Mouse (Mus musculus): Measurements from ENCODE around the gene Vill. TPM values are rescaled to one million over a fixed set of nuclear protein-coding genes. Genes with fewer than 3 reads are reported as not detected.

Vill gene
- polyA plus RNA-seq, 1 experiment: 37.0 TPM

DNA sequence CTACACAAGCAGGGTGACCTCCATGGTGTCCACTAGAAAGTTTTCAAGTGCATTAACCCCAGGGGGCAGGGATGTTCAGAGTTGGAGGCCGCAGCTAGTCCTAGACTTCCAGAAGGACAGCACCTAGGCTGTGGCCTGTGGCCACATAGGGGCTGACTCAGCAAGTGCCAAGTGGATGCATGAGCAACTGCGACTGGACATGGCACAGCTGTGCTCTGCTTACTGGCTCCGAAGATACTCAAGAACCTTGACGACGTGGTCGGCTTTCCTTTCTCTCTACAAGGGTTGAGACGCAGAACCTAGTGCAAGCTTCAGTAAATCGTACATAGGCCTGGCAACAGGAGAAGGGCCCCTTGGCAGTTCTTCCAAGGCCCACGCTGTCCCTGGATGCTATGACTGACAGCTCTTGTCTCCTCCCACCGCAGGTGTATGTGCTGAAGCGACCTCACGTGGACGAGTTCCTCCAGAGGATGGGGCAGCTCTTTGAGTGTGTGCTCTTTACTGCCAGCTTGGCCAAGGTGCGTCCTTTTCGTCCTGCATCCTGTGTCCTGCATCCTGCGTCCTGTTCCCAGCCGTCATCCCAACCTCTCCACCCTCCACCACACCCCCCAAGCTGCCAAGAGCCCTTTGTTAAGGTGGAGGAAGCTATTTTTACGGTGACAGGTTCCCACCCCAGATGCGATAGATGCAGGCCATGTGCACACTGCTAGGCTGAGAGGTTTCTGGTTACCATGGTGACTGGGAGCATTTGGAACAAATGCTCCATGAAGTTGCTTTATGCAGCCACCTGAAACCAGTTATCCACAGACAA lies 19.3 kb upstream of the Vill start:
- no peak overlapping the region for H3K9ac ChIP-seq (ENCODE audit: low read depth, poor library complexity, severe bottlenecking)
- no peaks in the 10 kb centered on the region for H3K27me3 ChIP-seq (ENCODE audit: control insufficient read depth, insufficient read depth, low read length, poor library complexity, severe bottlenecking)
- no peaks in the 10 kb centered on the region for H3K4me1 ChIP-seq (ENCODE audit: control insufficient read depth, insufficient read depth, low read length)
- no peaks in the 10 kb centered on the region for H3K9me3 ChIP-seq (replicated peaks; ENCODE audit: control insufficient read depth, insufficient read depth, low read length, poor library complexity, severe bottlenecking)
- no peak overlapping the region for H3K27ac ChIP-seq (ENCODE audit: insufficient read depth, low read length)
- no peak for TF ChIP-seq POLR2A (IDR thresholded peaks at IDR 0.05; ENCODE audit: insufficient read depth, low read length)
- TF ChIP-seq EP300 (IDR thresholded peaks at IDR 0.05; ENCODE audit: insufficient read depth, low read depth, low read length): no peak
- TF ChIP-seq CTCF (IDR thresholded peaks at IDR 0.05; ENCODE audit: low read depth, low read length): no peak
- H3K36me3 ChIP-seq (ENCODE audit: control insufficient read depth, insufficient read depth, low read length, poor library complexity, severe bottlenecking): no peaks in the 10 kb centered on the region
- no peak overlapping the region for H3K4me3 ChIP-seq (ENCODE audit: low read depth, low read length)

DNA sequence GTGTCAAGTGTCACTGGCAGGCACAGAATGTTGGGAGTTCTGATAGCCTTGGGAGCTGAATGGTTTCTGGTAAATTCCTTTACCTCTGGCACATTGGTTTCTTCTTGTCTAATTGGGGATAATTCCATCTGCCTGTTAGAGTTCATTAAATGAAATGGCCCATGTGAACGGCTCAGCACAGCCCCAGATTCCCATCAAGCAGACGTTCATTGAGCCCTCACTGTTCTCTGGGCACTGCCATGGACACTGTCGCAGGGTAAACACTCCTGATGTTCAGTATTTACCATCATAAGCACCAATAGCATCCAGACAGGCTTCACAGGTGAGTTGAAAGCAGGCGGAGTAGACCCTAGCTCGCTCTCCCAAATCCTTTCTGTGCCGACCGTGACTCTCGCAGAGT lies 18.5 kb upstream of the Vill start:
- no peaks in the 10 kb centered on the region for H3K36me3 ChIP-seq (ENCODE audit: control insufficient read depth, insufficient read depth, low read length, poor library complexity, severe bottlenecking)
- no peaks in the 10 kb centered on the region for H3K4me1 ChIP-seq (ENCODE audit: control insufficient read depth, insufficient read depth, low read length)
- no peak overlapping the region for H3K27ac ChIP-seq (ENCODE audit: insufficient read depth, low read length)

DNA sequence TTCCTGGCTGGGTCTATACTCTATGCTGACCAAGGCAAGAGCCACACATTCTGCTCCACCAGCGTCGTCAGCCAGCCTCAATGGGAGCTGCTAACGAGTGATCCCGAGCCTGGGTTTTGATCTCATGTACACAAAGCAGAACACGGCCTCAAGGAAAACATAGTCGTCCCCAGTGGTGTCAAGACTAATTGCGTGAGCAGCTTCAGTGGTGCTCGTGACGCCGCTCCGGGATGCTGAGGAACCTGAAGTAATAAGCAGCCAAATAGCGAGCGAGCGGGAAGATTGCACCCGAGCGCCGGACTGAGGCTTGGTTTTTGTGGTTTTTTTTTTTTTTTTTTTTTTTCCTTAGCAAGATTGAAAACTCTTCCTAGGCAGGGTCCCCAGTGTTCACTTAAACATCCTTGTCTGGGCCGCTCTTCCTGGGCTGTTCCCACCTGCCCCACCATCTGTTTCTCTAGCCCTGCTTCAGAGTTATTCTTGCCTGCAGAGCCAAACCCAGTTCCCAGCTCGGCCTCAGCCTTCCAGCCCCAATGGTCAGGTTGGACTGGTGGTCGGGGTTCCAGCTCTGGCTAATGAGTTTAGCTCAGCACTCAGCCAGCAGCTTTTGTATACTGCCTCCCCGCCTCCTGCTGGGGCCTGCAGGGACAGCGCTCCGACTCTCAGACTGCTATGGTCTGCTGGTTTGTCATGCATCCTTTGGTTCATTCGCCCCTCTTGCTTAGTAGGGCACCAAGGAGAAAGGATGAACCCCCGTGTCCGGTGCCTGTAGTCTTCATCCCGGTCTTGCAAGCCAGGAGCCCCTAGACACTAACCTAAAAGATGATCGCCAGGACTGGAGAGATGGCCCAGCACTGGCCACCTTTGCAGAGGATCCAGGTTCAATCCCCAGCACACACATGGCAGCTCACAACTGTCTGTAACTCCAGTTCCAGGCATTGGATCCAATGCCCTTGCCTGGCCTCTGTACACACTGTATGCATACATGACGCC lies 17.6 kb upstream of the Vill start:
- Histone ChIP-seq H3K9ac (ENCODE audit: low read depth, poor library complexity, severe bottlenecking) (no peak overlapping the region), H3K27me3 (ENCODE audit: control insufficient read depth, insufficient read depth, low read length, poor library complexity, severe bottlenecking) (no peaks in the 10 kb centered on the region), H3K36me3 (ENCODE audit: control insufficient read depth, insufficient read depth, low read length, poor library complexity, severe bottlenecking) (no peaks in the 10 kb centered on the region), H3K27ac (ENCODE audit: insufficient read depth, low read length) (no peak overlapping the region), H3K9me3 (replicated peaks; ENCODE audit: control insufficient read depth, insufficient read depth, low read length, poor library complexity, severe bottlenecking) (no peaks in the 10 kb centered on the region), H3K4me3 (ENCODE audit: low read depth, low read length) (no peak overlapping the region), H3K4me1 (ENCODE audit: control insufficient read depth, insufficient read depth, low read length) (no peaks in the 10 kb centered on the region)
- TF ChIP-seq POLR2A (IDR thresholded peaks at IDR 0.05; ENCODE audit: insufficient read depth, low read length): no peak
- TF ChIP-seq EP300 (IDR thresholded peaks at IDR 0.05; ENCODE audit: insufficient read depth, low read depth, low read length): no peak
- TF ChIP-seq CTCF (IDR thresholded peaks at IDR 0.05; ENCODE audit: low read depth, low read length): no peak

More for the DNA sequence above, 18.5 kb upstream of the Vill start:
- Histone ChIP-seq H3K9me3 (replicated peaks; ENCODE audit: control insufficient read depth, insufficient read depth, low read length, poor library complexity, severe bottlenecking) (no peaks in the 10 kb centered on the region), H3K4me3 (ENCODE audit: low read depth, low read length) (no peak overlapping the region), H3K27me3 (ENCODE audit: control insufficient read depth, insufficient read depth, low read length, poor library complexity, severe bottlenecking) (no peaks in the 10 kb centered on the region), H3K9ac (ENCODE audit: low read depth, poor library complexity, severe bottlenecking) (no peak overlapping the region)
- no peak for TF ChIP-seq CTCF (IDR thresholded peaks at IDR 0.05; ENCODE audit: low read depth, low read length)
- no peak for TF ChIP-seq POLR2A (IDR thresholded peaks at IDR 0.05; ENCODE audit: insufficient read depth, low read length)
- TF ChIP-seq EP300 (IDR thresholded peaks at IDR 0.05; ENCODE audit: insufficient read depth, low read depth, low read length): no peak

DNA sequence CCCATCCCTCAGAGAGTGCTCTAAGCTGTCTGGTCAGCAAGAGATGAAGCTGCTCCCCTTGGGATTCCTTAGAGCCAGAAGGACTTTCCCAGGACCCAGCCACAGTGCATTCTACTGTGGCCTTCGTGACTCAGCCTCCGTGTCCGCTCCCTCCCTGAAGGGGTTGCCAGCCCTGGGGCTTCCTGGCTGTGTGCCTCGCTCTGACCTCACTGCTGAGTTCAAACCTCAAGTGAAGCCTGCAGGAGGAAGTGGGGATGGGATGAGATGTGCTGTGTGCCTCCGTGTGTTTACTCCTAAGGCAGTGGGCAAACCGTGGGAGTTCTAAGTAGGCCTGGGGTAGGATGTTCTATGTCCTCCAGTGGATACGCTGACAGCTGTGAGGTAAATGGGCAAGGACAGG lies 16.7 kb upstream of the Vill start:
- Histone ChIP-seq H3K27ac (ENCODE audit: insufficient read depth, low read length) (no peak overlapping the region), H3K36me3 (ENCODE audit: control insufficient read depth, insufficient read depth, low read length, poor library complexity, severe bottlenecking) (no peaks in the 10 kb centered on the region), H3K4me3 (ENCODE audit: low read depth, low read length) (no peak overlapping the region), H3K27me3 (ENCODE audit: control insufficient read depth, insufficient read depth, low read length, poor library complexity, severe bottlenecking) (no peaks in the 10 kb centered on the region), H3K4me1 (ENCODE audit: control insufficient read depth, insufficient read depth, low read length) (no peaks in the 10 kb centered on the region), H3K9me3 (replicated peaks; ENCODE audit: control insufficient read depth, insufficient read depth, low read length, poor library complexity, severe bottlenecking) (no peaks in the 10 kb centered on the region), H3K9ac (ENCODE audit: low read depth, poor library complexity, severe bottlenecking) (no peak overlapping the region)
- TF ChIP-seq POLR2A (IDR thresholded peaks at IDR 0.05; ENCODE audit: insufficient read depth, low read length) (no peak), CTCF (IDR thresholded peaks at IDR 0.05; ENCODE audit: low read depth, low read length) (no peak), EP300 (IDR thresholded peaks at IDR 0.05; ENCODE audit: insufficient read depth, low read depth, low read length) (no peak)

DNA sequence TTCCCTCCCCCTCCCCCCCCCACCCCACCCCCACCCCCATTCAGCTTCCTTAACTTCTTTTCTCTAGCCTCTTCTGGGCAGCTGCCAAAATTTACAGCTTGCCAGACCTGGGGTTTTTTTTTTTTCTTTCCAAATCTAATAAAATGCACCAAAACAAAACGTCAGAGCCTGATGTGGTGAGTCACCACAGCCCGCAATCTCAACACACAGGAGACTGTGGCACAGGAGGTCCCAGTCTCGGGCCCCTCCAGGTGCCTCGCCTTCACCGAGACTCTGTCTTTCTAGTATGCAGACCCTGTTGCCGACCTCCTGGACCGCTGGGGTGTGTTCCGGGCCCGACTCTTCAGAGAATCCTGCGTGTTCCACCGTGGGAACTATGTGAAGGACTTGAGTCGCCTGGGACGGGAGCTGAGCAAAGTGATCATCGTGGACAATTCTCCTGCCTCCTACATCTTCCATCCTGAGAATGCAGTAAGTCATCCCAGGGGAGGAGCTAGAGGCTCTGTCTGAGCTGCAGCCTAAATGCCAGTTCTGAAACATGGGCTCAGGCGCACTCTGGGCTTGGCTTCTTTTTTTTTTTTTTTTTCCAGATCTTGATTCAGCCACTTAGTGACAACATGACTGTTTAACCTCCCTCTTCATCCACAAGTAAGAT lies 15.4 kb upstream of the Vill start:
- Histone ChIP-seq H3K36me3 (ENCODE audit: control insufficient read depth, insufficient read depth, low read length, poor library complexity, severe bottlenecking) (no peaks in the 10 kb centered on the region), H3K9me3 (replicated peaks; ENCODE audit: control insufficient read depth, insufficient read depth, low read length, poor library complexity, severe bottlenecking) (no peaks in the 10 kb centered on the region), H3K9ac (ENCODE audit: low read depth, poor library complexity, severe bottlenecking) (no peak overlapping the region), H3K4me1 (ENCODE audit: control insufficient read depth, insufficient read depth, low read length) (no peaks in the 10 kb centered on the region), H3K27ac (ENCODE audit: insufficient read depth, low read length) (no peak overlapping the region), H3K27me3 (ENCODE audit: control insufficient read depth, insufficient read depth, low read length, poor library complexity, severe bottlenecking) (no peaks in the 10 kb centered on the region), H3K4me3 (ENCODE audit: low read depth, low read length) (no peak overlapping the region)
- TF ChIP-seq CTCF (IDR thresholded peaks at IDR 0.05; ENCODE audit: low read depth, low read length) (no peak), POLR2A (IDR thresholded peaks at IDR 0.05; ENCODE audit: insufficient read depth, low read length) (no peak), EP300 (IDR thresholded peaks at IDR 0.05; ENCODE audit: insufficient read depth, low read depth, low read length) (no peak)

All from ES-Bruce4 (cell line).